Mouse (Mus musculus): ENCODE data around the gene Gm13287. TPM values are rescaled to one million over a fixed set of nuclear protein-coding genes. Genes with fewer than 3 reads are reported as not detected.
"Not testable (repeated sequence)": the region's sequence is repeated elsewhere in the genome, so short reads cannot be mapped to it uniquely, and the experiment has no call there.

Gm13287 gene
- polyA plus RNA-seq, 1 experiment from 2014 or later, result not detected

- H3K9me3 ChIP-seq (replicated peaks; ENCODE audit: control insufficient read depth, low read length, poor library complexity, severe bottlenecking); H3K4me2 ChIP-seq (ENCODE audit: low read length); H3K4me1 ChIP-seq (ENCODE audit: control insufficient read depth, insufficient read depth, low read length); H3K36me3 ChIP-seq (ENCODE audit: control insufficient read depth, insufficient read depth, low read length); H3K4me3 ChIP-seq (ENCODE audit: low read depth, low read length); H3K27ac ChIP-seq (ENCODE audit: low read length); ATAC-seq; H3K27me3 ChIP-seq (ENCODE audit: control insufficient read depth, insufficient read depth, low read depth, low read length); H3K9ac ChIP-seq (ENCODE audit: low read depth, low read length): not testable (repeated sequence)
- no CpG with 5 or more reads among the region's 28 CpGs for WGBS
Observed at GRCm38 (mm10) chr4:88788402-88788801, 14.7 kb upstream of the Gm13287 start, which contains the start of gene Gm13277. TSS of gene Gm13277 (plus strand) at chr4:88788632.

- not testable (repeated sequence) for H3K27ac ChIP-seq (ENCODE audit: low read length); H3K9me3 ChIP-seq (replicated peaks; ENCODE audit: control insufficient read depth, low read length, poor library complexity, severe bottlenecking); H3K27me3 ChIP-seq (ENCODE audit: control insufficient read depth, insufficient read depth, low read depth, low read length); ATAC-seq; H3K4me2 ChIP-seq (ENCODE audit: low read length); H3K36me3 ChIP-seq (ENCODE audit: control insufficient read depth, insufficient read depth, low read length); H3K4me1 ChIP-seq (ENCODE audit: control insufficient read depth, insufficient read depth, low read length); H3K9ac ChIP-seq (ENCODE audit: low read depth, low read length); H3K4me3 ChIP-seq (ENCODE audit: low read depth, low read length)
- no CpG with 5 or more reads among the region's 28 CpGs for WGBS
Observed at GRCm38 (mm10) chr4:88791250-88791649, 11.8 kb upstream of the Gm13287 start, which contains the start of gene Gm13278. TSS of gene Gm13278 (plus strand) at chr4:88791550.

- H3K36me3 ChIP-seq (ENCODE audit: control insufficient read depth, insufficient read depth, low read length); H3K9ac ChIP-seq (ENCODE audit: low read depth, low read length); ATAC-seq; H3K4me1 ChIP-seq (ENCODE audit: control insufficient read depth, insufficient read depth, low read length); H3K27me3 ChIP-seq (ENCODE audit: control insufficient read depth, insufficient read depth, low read depth, low read length); H3K9me3 ChIP-seq (replicated peaks; ENCODE audit: control insufficient read depth, low read length, poor library complexity, severe bottlenecking); H3K4me3 ChIP-seq (ENCODE audit: low read depth, low read length); H3K27ac ChIP-seq (ENCODE audit: low read length); H3K4me2 ChIP-seq (ENCODE audit: low read length): not testable (repeated sequence)
- WGBS, result 0% methylated on average over 1 of the region's 52 CpGs
Observed at GRCm38 (mm10) chr4:88793936-88794675, 8.9 kb upstream of the Gm13287 start, which contains the start of gene Gm13275. TSS of gene Gm13275 (plus strand) at chr4:88794487.

DNA sequence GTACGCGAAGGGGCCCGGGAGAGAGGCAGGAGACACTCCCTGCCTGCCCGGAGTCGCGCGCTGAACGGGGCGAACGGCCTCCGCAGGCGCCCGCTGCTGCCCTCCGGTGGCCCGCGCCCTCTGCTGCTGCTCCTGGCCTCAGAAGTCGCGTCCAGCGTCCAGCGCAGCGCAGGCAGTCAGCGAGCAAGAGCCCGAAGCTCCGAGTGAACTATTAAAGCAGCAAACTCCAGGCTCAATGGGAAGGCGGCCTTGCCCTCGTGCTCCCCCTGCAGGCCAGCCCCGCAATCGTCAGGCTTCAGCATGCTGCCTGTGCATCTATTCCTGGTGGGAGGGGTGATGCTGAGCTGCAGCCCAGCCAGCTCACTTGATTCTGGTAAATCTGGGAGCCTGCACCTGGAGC lies 6.0 kb upstream of the Gm13287 start, which contains the start of gene Gm13279:
Gene Gm13279 (plus strand): TSS at position 301 of the 400 bp plus-strand sequence.
- not testable (repeated sequence) for H3K9ac ChIP-seq (ENCODE audit: low read depth, low read length); H3K4me3 ChIP-seq (ENCODE audit: low read depth, low read length); H3K27ac ChIP-seq (ENCODE audit: low read length); H3K36me3 ChIP-seq (ENCODE audit: control insufficient read depth, insufficient read depth, low read length); ATAC-seq; H3K4me1 ChIP-seq (ENCODE audit: control insufficient read depth, insufficient read depth, low read length); H3K4me2 ChIP-seq (ENCODE audit: low read length); H3K9me3 ChIP-seq (replicated peaks; ENCODE audit: control insufficient read depth, low read length, poor library complexity, severe bottlenecking); H3K27me3 ChIP-seq (ENCODE audit: control insufficient read depth, insufficient read depth, low read depth, low read length)
- no CpG with 5 or more reads among the region's 28 CpGs for WGBS

DNA sequence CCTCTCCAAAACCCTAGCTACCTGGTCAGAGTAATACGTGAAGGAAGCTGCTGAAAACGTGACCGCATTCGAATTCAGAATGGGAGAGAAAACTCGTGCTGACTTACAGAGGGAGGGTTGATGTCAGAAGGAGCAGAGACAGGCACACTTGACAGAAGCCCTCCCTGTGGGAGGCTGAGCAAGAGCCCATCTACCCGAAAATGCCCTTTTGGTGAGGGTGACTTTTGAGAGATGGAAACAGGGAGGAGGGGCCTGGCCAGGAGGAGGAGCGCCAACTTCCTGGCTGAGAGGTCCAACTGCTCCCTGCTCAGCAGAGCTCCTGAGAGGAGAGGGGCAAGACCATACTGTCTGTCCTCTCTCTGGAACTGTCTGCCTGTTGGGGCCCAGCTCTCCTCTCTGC lies 3.7 kb upstream of the Gm13287 start, which contains the start of gene Gm13285:
Gene Gm13285 (plus strand): TSS at position 301 of the 400 bp plus-strand sequence.
- WGBS, result 9% methylated on average over 4 of the region's 7 CpGs
- H3K9ac ChIP-seq (ENCODE audit: low read depth, low read length); ATAC-seq; H3K9me3 ChIP-seq (replicated peaks; ENCODE audit: control insufficient read depth, low read length, poor library complexity, severe bottlenecking); H3K36me3 ChIP-seq (ENCODE audit: control insufficient read depth, insufficient read depth, low read length); H3K4me3 ChIP-seq (ENCODE audit: low read depth, low read length); H3K27me3 ChIP-seq (ENCODE audit: control insufficient read depth, insufficient read depth, low read depth, low read length); H3K4me2 ChIP-seq (ENCODE audit: low read length); H3K4me1 ChIP-seq (ENCODE audit: control insufficient read depth, insufficient read depth, low read length); H3K27ac ChIP-seq (ENCODE audit: low read length): not testable (repeated sequence)

- peak within 1 kb of the TSS; percentile 24; the same call in 1 of the 2 replicates for H3K4me3 ChIP-seq (ENCODE audit: low read depth, low read length)
- WGBS, result no CpG with 5 or more reads among the region's 8 CpGs
- not testable (repeated sequence) for H3K9ac ChIP-seq (ENCODE audit: low read depth, low read length)
Observed at GRCm38 (mm10) chr4:88805231-88805630, 2.2 kb downstream of the Gm13287 start, which contains the start of gene Gm13288. TSS of gene Gm13288 (plus strand) at chr4:88805531.

DNA sequence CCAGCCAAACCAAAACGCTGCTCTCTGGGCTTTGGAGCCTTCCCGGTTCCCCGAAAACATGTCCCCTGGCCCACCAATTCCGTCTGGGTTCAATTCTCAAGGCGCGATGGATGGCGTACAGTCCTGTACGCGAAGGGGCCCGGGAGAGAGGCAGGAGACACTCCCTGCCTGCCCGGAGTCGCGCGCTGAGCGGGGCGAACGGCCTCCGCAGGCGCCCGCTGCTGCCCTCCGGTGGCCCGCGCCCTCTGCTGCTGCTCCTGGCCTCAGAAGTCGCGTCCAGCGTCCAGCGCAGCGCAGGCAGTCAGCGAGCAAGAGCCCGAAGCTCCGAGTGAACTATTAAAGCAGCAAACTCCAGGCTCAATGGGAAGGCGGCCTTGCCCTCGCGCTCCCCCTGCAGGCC lies 2.7 kb downstream of the Gm13287 start:
- not testable (repeated sequence) for H3K36me3 ChIP-seq (ENCODE audit: control insufficient read depth, insufficient read depth, low read length); H3K4me1 ChIP-seq (ENCODE audit: control insufficient read depth, insufficient read depth, low read length); H3K9ac ChIP-seq (ENCODE audit: low read depth, low read length); ATAC-seq; H3K9me3 ChIP-seq (replicated peaks; ENCODE audit: control insufficient read depth, low read length, poor library complexity, severe bottlenecking); H3K27me3 ChIP-seq (ENCODE audit: control insufficient read depth, insufficient read depth, low read depth, low read length); H3K27ac ChIP-seq (ENCODE audit: low read length)
- Histone ChIP-seq H3K4me3 (ENCODE audit: low read depth, low read length) (peak overlapping the region; percentile 24; the same call in 1 of the 2 replicates), H3K4me2 (ENCODE audit: low read length) (peak overlapping the region; percentile 45)
- WGBS, result no CpG with 5 or more reads among the region's 34 CpGs

More at GRCm38 (mm10) chr4:88805231-88805630, 2.2 kb downstream of the Gm13287 start, which contains the start of gene Gm13288:
- H3K27me3 ChIP-seq (ENCODE audit: control insufficient read depth, insufficient read depth, low read depth, low read length); H3K9me3 ChIP-seq (replicated peaks; ENCODE audit: control insufficient read depth, low read length, poor library complexity, severe bottlenecking); H3K4me1 ChIP-seq (ENCODE audit: control insufficient read depth, insufficient read depth, low read length); H3K27ac ChIP-seq (ENCODE audit: low read length); H3K36me3 ChIP-seq (ENCODE audit: control insufficient read depth, insufficient read depth, low read length); ATAC-seq: not testable (repeated sequence)
- H3K4me2 ChIP-seq (ENCODE audit: low read length), result peak within 1 kb of the TSS; percentile 45

DNA sequence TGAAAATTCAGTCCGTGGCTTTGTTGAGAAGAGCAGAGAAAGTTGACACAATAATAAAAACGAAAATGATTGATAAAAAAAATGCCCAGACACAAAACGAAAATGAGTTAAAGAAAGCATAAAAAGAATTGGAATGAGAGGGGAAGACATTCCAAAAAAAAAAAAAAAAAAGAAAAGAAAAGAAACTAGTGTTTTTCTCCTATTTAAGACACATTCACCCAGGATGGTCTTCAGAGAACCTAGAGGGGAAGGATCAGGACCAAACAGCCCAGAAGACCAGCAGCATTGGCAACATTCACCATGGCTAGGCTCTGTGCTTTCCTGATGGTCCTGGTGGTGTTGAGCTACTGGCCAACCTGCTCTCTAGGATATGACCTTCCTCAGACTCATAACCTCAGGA lies 12.9 kb downstream of the Gm13287 start, which contains the start of gene Ifna7:
Gene Ifna7 (plus strand): TSS at position 301 of the 400 bp plus-strand sequence.
- no peaks in the 10 kb centered on the region for H3K9me3 ChIP-seq (replicated peaks; ENCODE audit: control insufficient read depth, low read length, poor library complexity, severe bottlenecking)
- H3K27ac ChIP-seq (ENCODE audit: low read length), result no peak within 1 kb of the TSS
- H3K4me1 ChIP-seq (ENCODE audit: control insufficient read depth, insufficient read depth, low read length), result no peaks in the 10 kb centered on the region
- no peaks in the 10 kb centered on the region for H3K36me3 ChIP-seq (ENCODE audit: control insufficient read depth, insufficient read depth, low read length)
- no peak for ATAC-seq
- no peak within 1 kb of the TSS for H3K9ac ChIP-seq (ENCODE audit: low read depth, low read length)
- no peaks in the 10 kb centered on the region for H3K27me3 ChIP-seq (ENCODE audit: control insufficient read depth, insufficient read depth, low read depth, low read length)
- no peak within 1 kb of the TSS for H3K4me3 ChIP-seq (ENCODE audit: low read depth, low read length)
- H3K4me2 ChIP-seq (ENCODE audit: low read length), result no peak within 1 kb of the TSS
- WGBS, result 62% methylated on average over 3 of the region's 3 CpGs

- no peak within 1 kb of the TSS for H3K27ac ChIP-seq (ENCODE audit: low read length)
- WGBS, result 100% methylated on average over 1 of the region's 1 CpGs
- ATAC-seq, result no peak
Observed at GRCm38 (mm10) chr4:88819659-88820058, 16.6 kb downstream of the Gm13287 start, which contains the start of gene Ifna11. TSS of gene Ifna11 (plus strand) at chr4:88819959.

More at GRCm38 (mm10) chr4:88819659-88820058, 16.6 kb downstream of the Gm13287 start, which contains the start of gene Ifna11:
- no peaks in the 10 kb centered on the region for H3K4me1 ChIP-seq (ENCODE audit: control insufficient read depth, insufficient read depth, low read length)
- no peak within 1 kb of the TSS for H3K4me2 ChIP-seq (ENCODE audit: low read length)
- H3K9me3 ChIP-seq (replicated peaks; ENCODE audit: control insufficient read depth, low read length, poor library complexity, severe bottlenecking), result no peaks in the 10 kb centered on the region
- H3K36me3 ChIP-seq (ENCODE audit: control insufficient read depth, insufficient read depth, low read length), result no peaks in the 10 kb centered on the region
- no peak within 1 kb of the TSS for H3K4me3 ChIP-seq (ENCODE audit: low read depth, low read length)
- H3K27me3 ChIP-seq (ENCODE audit: control insufficient read depth, insufficient read depth, low read depth, low read length), result no peaks in the 10 kb centered on the region
- no peak within 1 kb of the TSS for H3K9ac ChIP-seq (ENCODE audit: low read depth, low read length)

Data from midbrain, embryonic 16.5 days (tissue).